Mouse (Mus musculus) heart, embryonic 14.5 days (tissue): ENCODE measurements at regions not wholly inside any gene's neighbourhood (a gene's known extent, or its start where the extent isn't known, plus 50 kb on each side); places are given as distances from the start of the nearest gene placed in this dataset.

Experiments
- ATAC-seq: fragments of 200-750 bp; cut with Nextera tagmentation; 2 replicates; pipeline ENCODE4 v1.8.0; 2017; ENCODE audit warnings: low read depth, moderate TSS enrichment; ENCODE audit not compliant: insufficient number of reproducible peaks, insufficient read depth, low FRiP score
- H3K27ac ChIP-seq, 2 experiments: fragments of 200-500 bp in 1 of 2; fragments of 300-500 bp in 1 of 2; sonication (generic) in 1 of 2; replicated peaks in 1 of 2; 2 replicates each; pipeline ENCODE4 v1.5.1; 2012 to 2014; ENCODE audit warnings: low read depth in 2 of 2, low read length in 2 of 2, control low read depth in 1 of 2, mild to moderate bottlenecking in 1 of 2, mixed read lengths in 1 of 2; ENCODE audit not compliant: control insufficient read depth in 1 of 2, insufficient read depth in 1 of 2
- H3K27me3 ChIP-seq: fragments of 300-500 bp; sonication (generic); 2 replicates; pipeline ENCODE4 v1.6.1; 2014; ENCODE audit warnings: mild to moderate bottlenecking, low read length, control low read depth; ENCODE audit not compliant: control insufficient read depth, insufficient read depth
- H3K36me3 ChIP-seq: fragments of 300-500 bp; sonication (generic); 2 replicates; pipeline ENCODE4 v1.6.1; 2014; ENCODE audit warnings: mild to moderate bottlenecking, control low read depth, low read length, mixed read lengths; ENCODE audit not compliant: control insufficient read depth, insufficient read depth
- H3K4me1 ChIP-seq, 2 experiments: fragments of 200-500 bp in 1 of 2; fragments of 300-500 bp in 1 of 2; sonication (generic) in 1 of 2; 2 replicates each; pipeline ENCODE4 v1.6.1; 2012 to 2014; ENCODE audit warnings: low read length in 2 of 2, control low read depth in 1 of 2, mixed read lengths in 1 of 2; ENCODE audit not compliant: control insufficient read depth in 2 of 2, insufficient read depth in 2 of 2
- H3K4me2 ChIP-seq: fragments of 300-500 bp; sonication (generic); 2 replicates; pipeline ENCODE4 v1.6.1; 2014; ENCODE audit warnings: mild to moderate bottlenecking, low read length
- H3K4me3 ChIP-seq, 2 experiments: fragments of 200-500 bp in 1 of 2; fragments of 300-500 bp in 1 of 2; sonication (generic) in 1 of 2; 2 replicates each; pipeline ENCODE4 v1.5.1; 2012 to 2014; ENCODE audit warnings: low read length in 2 of 2, mild to moderate bottlenecking in 2 of 2, control low read depth in 1 of 2, low read depth in 1 of 2, moderate library complexity in 1 of 2; ENCODE audit not compliant: control insufficient read depth in 1 of 2, insufficient read depth in 1 of 2
- H3K9ac ChIP-seq: fragments of 300-500 bp; sonication (generic); 2 replicates; pipeline ENCODE4 v1.6.1; 2014; ENCODE audit warnings: mild to moderate bottlenecking, low read length
- H3K9me3 ChIP-seq: fragments of 300-500 bp; sonication (generic); 2 replicates; pipeline ENCODE4 v1.6.1; 2016; ENCODE audit warnings: low read length, control low read depth; ENCODE audit not compliant: control insufficient read depth
- WGBS: fragments of 180-500 bp; shearing (Covaris S2); extraction: QIAGEN DNeasy Blood & Tissue Kit; methylation state at CpG from one replicate; pipeline ENCODE4 v1.1.7; 2014; 5-methylcytosine and 5-hydroxymethylcytosine counted together

GRCm38 (mm10) chr11:20965575-20966239 lies 125.4 kb upstream of the Peli1 start:
- Histone ChIP-seq H3K9ac (no peak overlapping the region), H3K9me3 (no peaks in the 10 kb centered on the region), H3K4me1 (no peaks in the 10 kb centered on the region), H3K27me3 (no peaks in the 10 kb centered on the region), H3K4me2 (no peak overlapping the region), H3K4me3 (no peak overlapping the region), H3K36me3 (no peaks in the 10 kb centered on the region), H3K27ac (no peak overlapping the region)
- WGBS, result 87% methylated on average over 8 of the region's 8 CpGs
- ATAC-seq, result no peak

- no peak overlapping the region for H3K4me3 ChIP-seq
- 50% methylated on average over 3 of the region's 3 CpGs for WGBS
- H3K36me3 ChIP-seq, result no peaks in the 10 kb centered on the region
- no peak overlapping the region for H3K9ac ChIP-seq
- H3K27ac ChIP-seq, result no peak overlapping the region
- no peaks in the 10 kb centered on the region for H3K27me3 ChIP-seq
- H3K4me2 ChIP-seq, result no peak overlapping the region
- no peaks in the 10 kb centered on the region for H3K4me1 ChIP-seq
- no peak; the same call in 1 of the 2 replicates for ATAC-seq
- no peaks in the 10 kb centered on the region for H3K9me3 ChIP-seq
These were observed 123.6 kb upstream of the Peli1 start for GRCm38 (mm10) chr11:20967321-20967984.

GRCm38 (mm10) chr11:20968341-20968740 lies 122.8 kb upstream of the Peli1 start:
- 64% methylated on average over 2 of the region's 2 CpGs for WGBS
- no peak overlapping the region for H3K4me2 ChIP-seq
- H3K36me3 ChIP-seq, result no peaks in the 10 kb centered on the region
- H3K4me3 ChIP-seq, result no peak overlapping the region
- ATAC-seq, result no peak
- no peak overlapping the region for H3K27ac ChIP-seq
- no peaks in the 10 kb centered on the region for H3K9me3 ChIP-seq
- no peak overlapping the region for H3K9ac ChIP-seq
- no peaks in the 10 kb centered on the region for H3K4me1 ChIP-seq
- H3K27me3 ChIP-seq, result no peaks in the 10 kb centered on the region

GRCm38 (mm10) chr11:20973141-20973540 lies 118.0 kb upstream of the Peli1 start:
- no peak for ATAC-seq
- no peak overlapping the region for H3K9ac ChIP-seq
- no peaks in the 10 kb centered on the region for H3K36me3 ChIP-seq
- H3K4me1 ChIP-seq, result no peaks in the 10 kb centered on the region
- H3K27ac ChIP-seq, result no peak overlapping the region
- H3K27me3 ChIP-seq, result no peaks in the 10 kb centered on the region
- 72% methylated on average over 3 of the region's 3 CpGs for WGBS
- no peak overlapping the region for H3K4me3 ChIP-seq
- no peaks in the 10 kb centered on the region for H3K9me3 ChIP-seq
- H3K4me2 ChIP-seq, result no peak overlapping the region

- no peaks in the 10 kb centered on the region for H3K9me3 ChIP-seq
- H3K27me3 ChIP-seq, result no peaks in the 10 kb centered on the region
- H3K4me3 ChIP-seq, result no peak overlapping the region
- ATAC-seq, result no peak
- H3K4me2 ChIP-seq, result no peak overlapping the region
- H3K9ac ChIP-seq, result no peak overlapping the region
- H3K4me1 ChIP-seq, result peaks cover 5 to 14% of the 10 kb centered on the region in 2 experiments; a peak in 3 of 4 replicates
- H3K36me3 ChIP-seq, result no peaks in the 10 kb centered on the region
- H3K27ac ChIP-seq, result no peak overlapping the region
- 93% methylated on average over 2 of the region's 2 CpGs for WGBS
These were observed 109.5 kb upstream of the Peli1 start for GRCm38 (mm10) chr11:20981588-20981987.

- 73% methylated on average over 1 of the region's 1 CpGs for WGBS
- Histone ChIP-seq H3K4me2 (no peak overlapping the region), H3K9me3 (no peaks in the 10 kb centered on the region), H3K4me3 (no peak overlapping the region), H3K36me3 (no peaks in the 10 kb centered on the region), H3K4me1 (peaks cover 5 to 14% of the 10 kb centered on the region in 2 experiments; a peak in 3 of 4 replicates), H3K27me3 (no peaks in the 10 kb centered on the region), H3K27ac (no peak overlapping the region), H3K9ac (no peak overlapping the region)
- ATAC-seq, result no peak
These were observed 109.1 kb upstream of the Peli1 start for GRCm38 (mm10) chr11:20982010-20982409.

GRCm38 (mm10) chr11:20982500-20982899 lies 108.6 kb upstream of the Peli1 start:
- no peaks in the 10 kb centered on the region for H3K9me3 ChIP-seq
- H3K27ac ChIP-seq, result no peak overlapping the region
- 42% methylated on average over 6 of the region's 6 CpGs for WGBS
- H3K36me3 ChIP-seq, result no peaks in the 10 kb centered on the region
- H3K27me3 ChIP-seq, result no peaks in the 10 kb centered on the region
- H3K4me1 ChIP-seq, result peaks cover 5 to 14% of the 10 kb centered on the region in 2 experiments; a peak in 3 of 4 replicates
- no peak overlapping the region for H3K4me3 ChIP-seq
- ATAC-seq, result no peak
- H3K9ac ChIP-seq, result no peak overlapping the region
- H3K4me2 ChIP-seq, result no peak overlapping the region
